18 mouse cellular contexts compared by ENCODE assay signal in genomic region chr5:28892703-28893249, GRCm38 (mm10).
DNase-seq lines count a peak whose midpoint lies in the region; ATAC-seq and TF ChIP-seq lines count a peak whose summit lies in the region.
"Had no signal": no experiment of that assay in that cellular context is flagged by ENCODE, and none has a peak within 500 bp of the region (broad histone marks: within the 10 kb centered on the region; RNA-seq: fewer than 3 reads in every experiment).

No protein-coding gene starts in this region.

- H3K9ac ChIP-seq in midbrain, postnatal 0 days (replicated peaks; ENCODE audit: low read length, poor library complexity, severe bottlenecking) = no peak overlapping the region
- H3K9ac ChIP-seq in forebrain, embryonic 13.5 days = no peak overlapping the region
- no peak overlapping the region for H3K9ac ChIP-seq in intestine, embryonic 16.5 days (ENCODE audit: low read depth, low read length)
- H3K9ac ChIP-seq in neural tube, embryonic 14.5 days (replicated peaks; ENCODE audit: low read depth, low read length) = no peak overlapping the region
- H3K9ac ChIP-seq: heart, embryonic 15.5 days; limb, embryonic 13.5 days; liver, embryonic 14.5 days had no signal

- peaks cover 11% of the 10 kb centered on the region for H3K4me1 ChIP-seq in midbrain, embryonic 10.5 days
- H3K4me1 ChIP-seq in midbrain, postnatal 0 days (ENCODE audit: insufficient read depth, low read length) = no peaks in the 10 kb centered on the region
- peaks cover 14% of the 10 kb centered on the region for H3K4me1 ChIP-seq in forebrain, embryonic 13.5 days
- H3K4me1 ChIP-seq in intestine, embryonic 16.5 days (ENCODE audit: control insufficient read depth, insufficient read depth, low read length) = no peaks in the 10 kb centered on the region
- no peaks in the 10 kb centered on the region for H3K4me1 ChIP-seq in neural tube, embryonic 14.5 days (ENCODE audit: control insufficient read depth, insufficient read depth, low read length)
- H3K4me1 ChIP-seq: heart, embryonic 15.5 days; limb, embryonic 13.5 days had no signal

- TF ChIP-seq CTCF in midbrain, postnatal 0 days (IDR thresholded peaks at IDR 0.05) = no peak

- peak overlapping the region; percentile 63 for H3K27ac ChIP-seq in midbrain, embryonic 10.5 days (replicated peaks)
- no peak overlapping the region for H3K27ac ChIP-seq in midbrain, postnatal 0 days (ENCODE audit: low read depth, low read length)
- H3K27ac ChIP-seq in forebrain, embryonic 13.5 days = no peak overlapping the region
- H3K27ac ChIP-seq in intestine, embryonic 16.5 days (ENCODE audit: low read length) = no peak overlapping the region
- H3K27ac ChIP-seq in neural tube, embryonic 14.5 days (ENCODE audit: low read depth, low read length) = no peak overlapping the region
- H3K27ac ChIP-seq: heart, adult 2 months; heart, embryonic 15.5 days; limb, embryonic 13.5 days; liver, embryonic 14.5 days had no signal

- no peak overlapping the region for H3K4me3 ChIP-seq in midbrain, embryonic 10.5 days
- no peak overlapping the region for H3K4me3 ChIP-seq in midbrain, postnatal 0 days (ENCODE audit: low read depth, low read length)
- H3K4me3 ChIP-seq in forebrain, embryonic 13.5 days = no peak overlapping the region
- no peak overlapping the region for H3K4me3 ChIP-seq in intestine, embryonic 16.5 days (ENCODE audit: low read length)
- H3K4me3 ChIP-seq in neural tube, embryonic 14.5 days (ENCODE audit: low read depth, low read length) = no peak overlapping the region
- H3K4me3 ChIP-seq: heart, adult 2 months; heart, embryonic 15.5 days; limb, embryonic 13.5 days; megakaryocyte, embryonic 14.5 days had no signal

- H3K27me3 ChIP-seq in midbrain, embryonic 10.5 days (ENCODE audit: low read depth, poor library complexity, severe bottlenecking) = peaks cover 10% of the 10 kb centered on the region; the same call in 1 of the 2 replicates
- no peaks in the 10 kb centered on the region for H3K27me3 ChIP-seq in midbrain, postnatal 0 days (ENCODE audit: insufficient read depth, low read length)
- H3K27me3 ChIP-seq in forebrain, embryonic 13.5 days = no peaks in the 10 kb centered on the region
- no peaks in the 10 kb centered on the region for H3K27me3 ChIP-seq in intestine, embryonic 16.5 days (replicated peaks; ENCODE audit: control insufficient read depth, insufficient read depth, low read length)
- H3K27me3 ChIP-seq in neural tube, embryonic 14.5 days (ENCODE audit: control insufficient read depth, insufficient read depth, low read length) = no peaks in the 10 kb centered on the region
- H3K27me3 ChIP-seq: heart, embryonic 15.5 days; limb, embryonic 13.5 days; megakaryocyte, embryonic 14.5 days had no signal

- no peak for ATAC-seq in midbrain, postnatal 0 days (ENCODE audit: low FRiP score)
- ATAC-seq in forebrain, embryonic 13.5 days = peak; percentile 81
- ATAC-seq in intestine, embryonic 16.5 days = peak; percentile 59; the same call in 1 of the 2 replicates
- peak; percentile 54; the same call in 1 of the 2 replicates for ATAC-seq in neural tube, embryonic 14.5 days (ENCODE audit: low read depth)

- no peak overlapping the region for H3K4me2 ChIP-seq in midbrain, postnatal 0 days (ENCODE audit: low read depth, low read length, poor library complexity, severe bottlenecking)
- H3K4me2 ChIP-seq in forebrain, embryonic 13.5 days = no peak overlapping the region
- H3K4me2 ChIP-seq in intestine, embryonic 16.5 days (ENCODE audit: low read depth, low read length) = no peak overlapping the region
- H3K4me2 ChIP-seq in neural tube, embryonic 14.5 days (ENCODE audit: low read depth, low read length) = no peak overlapping the region
- H3K4me2 ChIP-seq: heart, embryonic 15.5 days; limb, embryonic 13.5 days had no signal

- H3K9me3 ChIP-seq in midbrain, embryonic 10.5 days (replicated peaks) = no peaks in the 10 kb centered on the region
- H3K9me3 ChIP-seq in midbrain, postnatal 0 days (ENCODE audit: low read length) = no peaks in the 10 kb centered on the region
- no peaks in the 10 kb centered on the region for H3K9me3 ChIP-seq in forebrain, embryonic 13.5 days (replicated peaks)
- no peaks in the 10 kb centered on the region for H3K9me3 ChIP-seq in intestine, embryonic 16.5 days (ENCODE audit: control insufficient read depth, low read length)
- no peaks in the 10 kb centered on the region for H3K9me3 ChIP-seq in neural tube, embryonic 14.5 days (ENCODE audit: control insufficient read depth, low read length)
- H3K9me3 ChIP-seq: heart, embryonic 15.5 days; limb, embryonic 13.5 days; megakaryocyte, embryonic 14.5 days had no signal

- no peaks in the 10 kb centered on the region for H3K36me3 ChIP-seq in midbrain, embryonic 10.5 days
- no peaks in the 10 kb centered on the region for H3K36me3 ChIP-seq in midbrain, postnatal 0 days (ENCODE audit: insufficient read depth, low read length)
- no peaks in the 10 kb centered on the region for H3K36me3 ChIP-seq in forebrain, embryonic 13.5 days (ENCODE audit: poor library complexity, severe bottlenecking)
- no peaks in the 10 kb centered on the region for H3K36me3 ChIP-seq in intestine, embryonic 16.5 days (ENCODE audit: control insufficient read depth, insufficient read depth, low read length)
- no peaks in the 10 kb centered on the region for H3K36me3 ChIP-seq in neural tube, embryonic 14.5 days (ENCODE audit: control insufficient read depth, insufficient read depth, low read length)
- H3K36me3 ChIP-seq: heart, embryonic 15.5 days; limb, embryonic 13.5 days had no signal

- WGBS in midbrain, embryonic 10.5 days = 68% methylated on average over 10 of the region's 10 CpGs
- 39% methylated on average over 10 of the region's 10 CpGs for WGBS in midbrain, postnatal 0 days
- WGBS in forebrain, embryonic 13.5 days = 40% methylated on average over 10 of the region's 10 CpGs
- WGBS in intestine, embryonic 16.5 days = 24% methylated on average over 10 of the region's 10 CpGs
- WGBS in neural tube, embryonic 14.5 days = 22% methylated on average over 10 of the region's 10 CpGs

- DNase-seq in midbrain, embryonic 10.5 days (ENCODE audit: low spot score) = no peak
- no peak for DNase-seq in midbrain, postnatal 0 days (ENCODE audit: low spot score)
- no peak for DNase-seq in spleen, adult 18-20 months
- DNase-seq in cerebellum, adult 18-20 months = no peak
- no peak for DNase-seq in kidney, adult 8-10 months
- DNase-seq: adrenal gland, adult 8-10 months; B cell, adult 2 months; cerebellum, adult 11 months; gastrocnemius, postnatal 10 days; heart, adult 2 months; lung, postnatal 10 days had no signal
